Mouse (Mus musculus) stomach, embryonic 15.5 days (tissue): ENCODE data around the gene Gm26602. TPM values are rescaled to one million over a fixed set of nuclear protein-coding genes. Genes with fewer than 3 reads are reported as not detected.
"Not testable (repeated sequence)": the region's sequence is repeated elsewhere in the genome, so short reads cannot be mapped to it uniquely, and the experiment has no call there.

Experiments
- ATAC-seq: fragments of 200-750 bp; cut with Nextera tagmentation; 2 replicates; pipeline ENCODE4 v1.8.0; 2017; ENCODE audit warnings: low read depth, moderate number of reproducible peaks, moderate TSS enrichment; ENCODE audit not compliant: insufficient read depth, low FRiP score
- H3K27ac ChIP-seq: fragments of 300-500 bp; sonication (generic); 2 replicates; pipeline ENCODE4 v1.5.1; 2015; ENCODE audit warnings: mild to moderate bottlenecking, inconsistent platforms
- H3K27me3 ChIP-seq: fragments of 300-500 bp; sonication (generic); replicated peaks from 2 replicates; pipeline ENCODE4 v1.6.1; 2015; ENCODE audit warnings: inconsistent platforms
- H3K36me3 ChIP-seq: fragments of 300-500 bp; sonication (generic); 2 replicates; pipeline ENCODE4 v1.6.1; 2015; ENCODE audit warnings: inconsistent platforms
- H3K4me1 ChIP-seq: fragments of 300-500 bp; sonication (generic); 2 replicates; pipeline ENCODE4 v1.6.1; 2015; ENCODE audit warnings: inconsistent platforms
- H3K4me2 ChIP-seq: fragments of 300-500 bp; sonication (generic); 2 replicates; pipeline ENCODE4 v1.6.1; 2015; ENCODE audit warnings: mild to moderate bottlenecking, inconsistent platforms
- H3K4me3 ChIP-seq: fragments of 300-500 bp; sonication (generic); replicated peaks from 2 replicates; pipeline ENCODE4 v1.5.1; 2015; ENCODE audit warnings: inconsistent platforms
- H3K9ac ChIP-seq: fragments of 300-500 bp; sonication (generic); 2 replicates; pipeline ENCODE4 v1.6.1; 2015; ENCODE audit warnings: inconsistent platforms
- H3K9me3 ChIP-seq: fragments of 300-500 bp; sonication (generic); 2 replicates; pipeline ENCODE4 v1.6.1; 2016; ENCODE audit warnings: inconsistent platforms
- WGBS: fragments of 180-500 bp; shearing (Covaris S2); methylation state at CpG from one replicate; pipeline ENCODE4 v1.1.7; 2015; 5-methylcytosine and 5-hydroxymethylcytosine counted together
- polyA plus RNA-seq: library from polyadenylated mRNA; unstranded; fragments of >200 nt; fragmentation: Nextera tagmentation; extraction: Ambion mirVana; gene quantifications from 2 replicates; pipeline ENCODE4 v1.2.1, GENCODE M21; 2015

Gm26602 gene
- polyA plus RNA-seq, 1 experiment from 2014 or later, result 13.3 TPM

DNA sequence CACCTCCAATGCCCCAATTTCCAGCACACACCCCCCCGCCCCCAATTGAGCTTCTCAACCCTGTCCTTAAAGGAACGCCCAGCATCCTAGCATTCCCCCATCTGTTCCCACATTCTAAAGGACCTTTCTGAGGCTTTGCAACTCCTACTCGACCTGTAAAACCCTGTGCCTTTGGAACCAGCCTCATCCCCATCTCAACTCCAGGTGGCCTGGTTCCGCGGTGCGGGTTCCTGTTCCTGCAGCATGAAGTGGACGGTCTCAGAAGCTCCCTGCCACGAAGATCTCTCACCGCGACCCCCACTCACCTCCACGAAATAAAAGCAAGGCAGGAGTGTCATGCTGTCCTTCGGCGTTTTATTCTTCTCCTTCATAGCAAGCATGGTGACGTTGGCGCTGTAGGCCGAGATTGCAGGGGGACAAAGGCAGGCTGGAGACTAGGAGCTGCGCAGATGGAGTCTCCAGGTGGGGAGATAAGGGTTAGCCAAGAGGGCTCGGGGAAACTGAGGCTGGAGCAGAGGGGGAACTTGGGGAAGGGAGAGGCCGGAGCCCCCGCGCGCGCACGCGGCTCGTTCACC lies 36.9 kb upstream of the Gm26602 start:
- H3K4me1 ChIP-seq, result peaks cover 23% of the 10 kb centered on the region; the same call in 1 of the 2 replicates
- H3K4me3 ChIP-seq, result peak overlapping the region; percentile 70
- WGBS, result 2% methylated on average over 26 of the region's 26 CpGs
- H3K4me2 ChIP-seq, result peak overlapping the region; percentile 99
- no peaks in the 10 kb centered on the region for H3K9me3 ChIP-seq
- 0 out of 2 replicates have a peak overlapping the region, but pooled peaks have one; percentile 40 for H3K27ac ChIP-seq
- peak overlapping the region; percentile 69 for H3K9ac ChIP-seq
- no peaks in the 10 kb centered on the region for H3K36me3 ChIP-seq
- no peak for ATAC-seq
- H3K27me3 ChIP-seq, result no peaks in the 10 kb centered on the region

DNA sequence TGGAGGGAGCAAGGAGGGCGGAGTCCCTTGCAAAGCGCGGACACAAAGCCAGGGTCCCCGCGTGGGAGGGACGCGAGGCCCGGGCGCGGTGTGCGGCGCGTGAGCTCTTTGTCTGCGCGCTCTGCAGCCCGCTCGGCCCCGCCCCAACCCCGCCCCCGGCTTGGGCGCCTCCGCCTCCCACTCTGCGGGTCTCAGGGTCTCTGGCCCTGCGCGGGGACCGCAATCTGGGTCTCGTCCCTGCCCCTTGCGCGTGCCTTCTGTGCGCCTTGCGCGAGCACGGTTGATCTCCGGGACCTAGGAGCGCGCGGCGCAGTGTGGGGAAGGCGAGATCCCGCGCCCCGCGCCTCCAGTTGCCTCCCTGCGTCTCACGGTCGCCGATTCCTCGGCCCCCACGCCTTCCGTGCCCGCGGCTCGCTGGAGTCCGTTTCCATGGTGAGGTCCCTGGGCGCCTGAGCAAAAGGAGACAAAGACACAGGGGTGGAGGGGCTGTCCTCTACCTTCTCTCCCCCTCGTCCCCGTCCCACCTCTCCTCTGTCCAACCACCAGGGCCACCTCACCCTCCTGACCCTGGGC lies 36.3 kb upstream of the Gm26602 start, which contains the start of the genes Prtn3 and Plppr3:
Gene Prtn3 (plus strand): TSS at position 187 of the 573 bp plus-strand sequence.
Gene Plppr3 (minus strand): TSS at position 345 of the 573 bp plus-strand sequence.
- Histone ChIP-seq H3K9ac (peak within 1 kb of the TSS; percentile 69), H3K27me3 (no peaks in the 10 kb centered on the region), H3K4me2 (peak within 1 kb of the TSS; percentile 99), H3K4me1 (peaks cover 23% of the 10 kb centered on the region; the same call in 1 of the 2 replicates), H3K9me3 (no peaks in the 10 kb centered on the region), H3K36me3 (no peaks in the 10 kb centered on the region), H3K27ac (peak within 1 kb of the TSS; percentile 40; the same call in 1 of the 2 replicates), H3K4me3 (peak within 1 kb of the TSS; percentile 70)
- peak; percentile 64 for ATAC-seq
- under 1% methylated on average over 43 of the region's 57 CpGs for WGBS

DNA sequence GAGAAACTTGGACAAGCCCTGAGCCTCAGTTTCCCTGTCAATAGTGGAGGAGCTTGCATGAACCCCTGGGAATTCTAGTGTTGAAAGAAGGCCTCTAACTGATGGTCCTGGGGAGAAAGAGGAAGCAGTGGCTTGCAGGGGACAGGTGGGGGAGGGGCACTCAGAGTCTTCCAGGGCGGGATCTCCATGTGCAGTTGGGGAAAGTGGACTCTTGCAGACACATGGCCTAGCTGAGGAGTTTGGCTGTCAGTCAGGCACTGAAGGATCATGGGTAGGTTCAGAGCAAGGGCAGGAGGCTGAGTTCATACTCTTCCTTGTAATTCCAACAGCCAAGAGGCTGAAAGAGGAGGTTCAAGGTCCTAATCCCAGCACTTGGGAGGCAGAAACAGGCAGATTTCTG lies 33.5 kb upstream of the Gm26602 start:
- 48% methylated on average over 1 of the region's 1 CpGs for WGBS
- peaks cover 42% of the 10 kb centered on the region for H3K4me1 ChIP-seq
- no peaks in the 10 kb centered on the region for H3K36me3 ChIP-seq
- H3K9me3 ChIP-seq, result no peaks in the 10 kb centered on the region
- H3K27me3 ChIP-seq, result no peaks in the 10 kb centered on the region
- H3K27ac ChIP-seq, result no peak overlapping the region
- H3K4me2 ChIP-seq, result no peak overlapping the region
- ATAC-seq, result no peak
- H3K9ac ChIP-seq, result no peak overlapping the region
- H3K4me3 ChIP-seq, result no peak overlapping the region

DNA sequence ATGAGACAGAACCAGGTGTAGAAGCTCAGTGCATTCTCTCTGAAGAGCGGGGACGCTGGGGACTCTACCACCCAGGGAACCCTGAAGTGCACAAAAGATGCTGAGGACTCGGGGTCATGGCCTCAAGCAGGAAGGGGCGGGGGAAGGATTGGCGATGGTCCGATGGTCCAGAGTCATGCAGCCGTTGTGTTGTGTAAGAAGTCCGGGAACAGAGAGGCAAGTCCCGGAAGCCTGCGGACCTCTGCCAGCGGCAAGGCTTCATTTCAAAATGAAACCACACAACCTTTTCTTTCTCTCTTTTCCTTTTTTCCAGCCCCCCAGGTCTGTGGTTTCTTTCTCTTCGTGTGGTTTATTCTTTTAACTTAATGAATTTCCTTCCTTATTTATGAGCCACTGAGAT lies 32.9 kb upstream of the Gm26602 start:
- no peak for ATAC-seq
- Histone ChIP-seq H3K9ac (no peak overlapping the region), H3K36me3 (no peaks in the 10 kb centered on the region), H3K4me3 (no peak overlapping the region), H3K27me3 (no peaks in the 10 kb centered on the region), H3K4me2 (no peak overlapping the region), H3K9me3 (no peaks in the 10 kb centered on the region), H3K27ac (no peak overlapping the region), H3K4me1 (peaks cover 45% of the 10 kb centered on the region)
- WGBS, result 59% methylated on average over 12 of the region's 12 CpGs

DNA sequence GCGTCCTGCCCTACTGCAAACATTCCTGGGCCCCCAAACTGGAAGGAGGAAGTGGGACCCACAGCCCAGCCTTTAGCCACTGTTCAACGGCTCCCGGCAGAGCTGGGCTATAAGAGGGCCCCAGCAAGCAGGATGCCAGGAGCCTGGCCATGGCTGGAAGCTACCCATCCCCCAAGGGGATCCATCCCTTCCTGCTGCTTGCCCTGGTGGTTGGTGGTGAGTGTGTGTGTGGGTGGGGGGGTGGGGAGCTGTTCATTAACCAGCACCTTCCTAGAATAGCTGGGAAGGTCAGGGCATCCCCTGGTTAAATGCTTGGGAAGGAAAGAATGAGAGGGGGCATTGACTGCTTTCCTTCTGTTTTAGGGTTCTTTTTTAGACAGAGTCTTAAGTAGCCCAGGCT lies 31.1 kb upstream of the Gm26602 start:
- Histone ChIP-seq H3K27ac (no peak overlapping the region), H3K4me1 (peaks cover 36% of the 10 kb centered on the region), H3K36me3 (no peaks in the 10 kb centered on the region), H3K9ac (no peak overlapping the region), H3K9me3 (no peaks in the 10 kb centered on the region), H3K4me2 (no peak overlapping the region), H3K4me3 (no peak overlapping the region), H3K27me3 (no peaks in the 10 kb centered on the region)
- ATAC-seq, result no peak
- WGBS, result 29% methylated on average over 3 of the region's 3 CpGs

DNA sequence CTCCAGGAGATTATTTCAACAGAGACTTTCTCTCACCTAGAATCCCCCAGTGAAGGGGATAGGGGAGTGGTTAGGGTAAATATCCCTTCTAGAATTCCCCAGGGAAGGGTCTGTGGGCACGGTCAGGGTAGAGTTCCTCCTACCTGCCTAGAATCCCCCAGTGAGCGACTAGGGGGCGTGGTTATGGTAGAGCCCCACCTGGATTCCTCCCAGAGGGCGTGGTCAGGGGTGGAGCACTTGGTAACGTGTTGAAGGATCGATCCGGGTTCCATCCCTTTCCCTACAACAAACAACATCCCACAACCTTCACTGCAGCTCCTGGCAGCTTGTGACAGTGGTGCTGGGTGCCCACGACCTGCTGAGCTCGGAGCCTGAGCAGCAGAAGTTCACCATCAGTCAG lies 29.9 kb upstream of the Gm26602 start:
- H3K27me3 ChIP-seq, result no peaks in the 10 kb centered on the region
- no peak overlapping the region for H3K9ac ChIP-seq
- 14% methylated on average over 9 of the region's 9 CpGs for whole genome bisulfite sequencing
- H3K9me3 ChIP-seq, result no peaks in the 10 kb centered on the region
- peaks cover 36% of the 10 kb centered on the region for H3K4me1 ChIP-seq
- peak overlapping the region; percentile 37 for H3K4me2 ChIP-seq
- no peak overlapping the region for H3K27ac ChIP-seq
- H3K36me3 ChIP-seq, result no peaks in the 10 kb centered on the region
- no peak overlapping the region for H3K4me3 ChIP-seq
- ATAC-seq, result no peak

DNA sequence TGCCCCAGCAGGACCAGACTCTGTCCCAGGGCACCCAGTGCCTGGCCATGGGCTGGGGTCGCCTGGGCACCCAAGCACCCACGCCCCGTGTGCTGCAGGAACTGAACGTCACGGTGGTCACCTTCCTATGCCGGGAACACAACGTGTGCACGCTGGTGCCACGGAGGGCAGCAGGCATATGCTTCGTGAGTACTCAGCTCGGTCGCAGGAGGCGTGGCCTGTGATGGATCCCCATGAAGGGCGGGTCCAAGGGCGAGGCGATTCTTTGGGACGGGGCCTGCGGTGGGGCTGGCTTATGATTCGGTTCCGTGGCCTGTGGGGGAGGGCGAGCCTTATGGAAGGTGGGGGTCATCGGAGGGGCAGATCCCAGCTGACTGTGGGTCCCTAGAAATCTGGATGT lies 28.7 kb upstream of the Gm26602 start:
- Histone ChIP-seq H3K4me1 (peaks cover 35% of the 10 kb centered on the region), H3K4me2 (peak overlapping the region; percentile 49), H3K9me3 (no peaks in the 10 kb centered on the region), H3K27ac (no peak overlapping the region), H3K9ac (no peak overlapping the region), H3K4me3 (peak overlapping the region; percentile 12), H3K36me3 (no peaks in the 10 kb centered on the region), H3K27me3 (no peaks in the 10 kb centered on the region)
- ATAC-seq, result 0 out of 2 replicates have a peak, but pooled peaks have one; percentile 27
- 8% methylated on average over 22 of the region's 22 CpGs for WGBS

DNA sequence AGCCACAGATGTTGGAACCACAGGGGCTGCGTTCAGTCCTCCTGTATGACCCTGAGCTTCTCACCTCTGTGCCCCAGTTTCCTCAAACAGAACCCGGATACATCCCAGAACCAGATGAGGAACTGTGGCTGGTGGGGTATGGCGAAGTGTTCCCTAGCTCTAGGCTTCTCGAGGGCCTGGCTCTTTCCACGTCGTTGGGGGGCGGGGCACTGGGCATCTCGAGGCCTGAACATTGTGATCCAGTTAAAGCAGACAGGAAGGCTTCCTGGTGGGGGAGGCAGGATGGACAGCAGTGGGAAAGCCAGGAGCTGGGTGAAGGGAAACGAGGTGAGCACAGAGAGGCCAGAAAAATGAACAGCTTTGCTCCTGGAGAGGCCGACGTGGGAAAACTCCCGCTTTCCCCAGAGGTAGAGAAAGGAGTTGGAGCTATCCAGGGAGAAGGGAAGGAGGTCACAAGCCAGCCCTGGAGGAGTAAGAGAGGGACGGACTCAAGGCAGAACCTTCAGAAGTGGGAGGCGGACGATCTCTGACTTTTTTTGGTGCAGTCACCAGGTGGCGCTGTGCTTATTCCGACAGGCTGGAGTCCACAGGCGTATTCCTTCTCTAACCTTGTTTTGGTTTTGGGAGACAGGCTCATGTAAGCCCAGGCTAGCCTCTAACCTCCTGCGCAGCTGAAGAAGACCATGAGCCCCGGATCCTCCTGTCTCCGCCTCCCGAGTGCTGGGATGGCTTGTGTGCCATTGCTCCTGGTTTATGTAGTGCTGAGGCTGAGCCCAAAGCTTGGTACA lies 27.2 kb upstream of the Gm26602 start:
- Histone ChIP-seq H3K36me3 (no peaks in the 10 kb centered on the region), H3K4me1 (peaks cover 27% of the 10 kb centered on the region), H3K27me3 (no peaks in the 10 kb centered on the region), H3K9me3 (no peaks in the 10 kb centered on the region), H3K9ac (no peak overlapping the region), H3K4me3 (no peak overlapping the region), H3K27ac (no peak overlapping the region), H3K4me2 (no peak overlapping the region)
- WGBS, result 18% methylated on average over 22 of the region's 22 CpGs
- ATAC-seq, result no peak

DNA sequence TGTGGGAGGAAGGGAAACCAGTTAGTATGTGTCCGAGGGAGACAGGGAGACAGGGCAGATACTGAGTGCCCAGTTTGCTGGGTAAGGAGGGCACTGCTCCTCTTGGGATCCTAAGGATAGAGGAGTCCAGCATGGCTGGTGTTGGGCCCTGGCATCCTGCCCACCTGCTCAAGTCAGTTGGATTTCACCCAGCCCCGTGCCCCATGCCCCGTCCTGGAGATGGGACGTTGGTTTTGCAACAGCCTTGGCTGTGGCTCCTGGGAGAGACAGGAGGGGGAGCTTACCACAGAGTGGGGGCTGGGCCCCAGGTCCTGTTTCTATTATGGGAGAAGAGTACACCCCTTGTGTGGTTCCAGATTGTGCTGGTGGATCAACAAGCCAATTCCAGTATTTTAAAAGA lies 26.2 kb upstream of the Gm26602 start:
- Histone ChIP-seq H3K4me2 (no peak overlapping the region), H3K27ac (no peak overlapping the region), H3K27me3 (no peaks in the 10 kb centered on the region), H3K4me3 (no peak overlapping the region), H3K9me3 (no peaks in the 10 kb centered on the region), H3K36me3 (no peaks in the 10 kb centered on the region), H3K9ac (no peak overlapping the region), H3K4me1 (peaks cover 27% of the 10 kb centered on the region)
- ATAC-seq, result no peak
- 59% methylated on average over 4 of the region's 4 CpGs for WGBS

DNA sequence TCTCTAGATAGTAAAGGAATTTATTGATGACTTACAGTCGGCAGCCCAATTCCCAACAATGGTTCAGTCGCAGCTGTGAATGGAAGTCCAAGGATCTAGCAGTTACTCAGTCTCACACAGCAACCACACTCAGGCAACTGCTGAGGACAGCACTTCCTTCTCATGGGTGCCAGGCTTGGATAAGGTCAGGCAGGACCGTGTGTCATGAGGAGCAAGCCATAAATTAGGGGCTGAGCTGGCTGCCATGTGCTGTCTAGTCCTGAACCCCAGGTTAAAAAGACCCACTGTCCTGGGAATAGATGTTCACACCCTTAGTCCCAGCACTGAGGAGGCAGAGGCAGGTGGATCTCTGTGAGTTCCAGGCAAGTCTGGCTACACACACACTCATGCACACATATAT lies 25.7 kb upstream of the Gm26602 start:
- not testable (repeated sequence) for H3K36me3 ChIP-seq, H3K9me3 ChIP-seq, H3K27me3 ChIP-seq, H3K9ac ChIP-seq, H3K27ac ChIP-seq, ATAC-seq, H3K4me2 ChIP-seq, H3K4me3 ChIP-seq
- H3K4me1 ChIP-seq, result peaks cover 25% of the 10 kb centered on the region
- 67% methylated on average over 3 of the region's 3 CpGs for WGBS

DNA sequence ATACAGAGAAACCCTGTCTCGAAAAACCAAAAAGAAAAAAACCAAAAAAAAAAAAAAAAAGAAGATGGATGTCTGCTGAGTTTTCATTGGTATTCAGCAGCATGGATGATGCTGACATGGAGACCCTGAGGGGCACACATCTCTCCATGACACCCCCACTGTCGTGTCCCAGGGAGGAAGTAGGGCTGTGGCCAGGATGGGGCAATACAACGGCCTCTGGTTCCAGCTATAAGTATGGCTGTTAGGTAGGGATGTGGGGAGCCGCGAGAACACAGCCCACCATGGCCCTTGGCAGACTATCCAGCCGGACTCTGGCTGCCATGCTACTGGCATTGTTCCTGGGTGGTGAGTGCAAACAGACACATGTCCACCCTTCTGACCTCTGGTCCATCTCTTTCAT lies 24.6 kb upstream of the Gm26602 start, which contains the start of gene Elane:
Gene Elane (plus strand): TSS at position 194 of the 400 bp plus-strand sequence.
- Histone ChIP-seq H3K4me1 (peaks cover 15% of the 10 kb centered on the region), H3K4me2 (no peak within 1 kb of the TSS), H3K27me3 (0 out of 2 replicates have a peak, but pooled peaks cover 4% of the 10 kb centered on the region), H3K4me3 (no peak within 1 kb of the TSS), H3K9me3 (no peaks in the 10 kb centered on the region), H3K9ac (no peak within 1 kb of the TSS), H3K36me3 (no peaks in the 10 kb centered on the region), H3K27ac (no peak within 1 kb of the TSS)
- WGBS, result 81% methylated on average over 6 of the region's 6 CpGs
- no peak for ATAC-seq

DNA sequence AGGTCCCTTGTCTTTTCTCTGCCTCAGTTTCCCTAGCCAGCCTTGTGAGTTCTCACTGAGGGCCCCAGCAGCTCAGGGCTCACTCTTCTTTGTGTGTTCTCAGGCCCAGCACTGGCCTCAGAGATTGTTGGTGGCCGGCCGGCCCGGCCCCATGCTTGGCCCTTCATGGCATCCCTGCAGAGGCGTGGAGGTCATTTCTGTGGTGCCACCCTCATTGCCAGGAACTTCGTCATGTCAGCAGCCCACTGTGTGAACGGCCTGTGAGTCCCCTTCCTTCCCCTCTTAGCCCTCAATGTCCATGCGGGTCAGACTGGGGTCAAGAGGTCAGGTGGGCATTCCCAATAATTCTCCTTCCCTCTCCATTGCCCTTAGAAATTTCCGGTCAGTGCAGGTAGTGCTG lies 24.0 kb upstream of the Gm26602 start:
- Histone ChIP-seq H3K9me3 (no peaks in the 10 kb centered on the region), H3K4me1 (peaks cover 14% of the 10 kb centered on the region), H3K4me3 (no peak overlapping the region), H3K4me2 (no peak overlapping the region), H3K27ac (no peak overlapping the region), H3K9ac (no peak overlapping the region), H3K36me3 (no peaks in the 10 kb centered on the region), H3K27me3 (0 out of 2 replicates have a peak, but pooled peaks cover 4% of the 10 kb centered on the region)
- WGBS, result 77% methylated on average over 8 of the region's 8 CpGs
- ATAC-seq, result no peak
